Mouse (Mus musculus): ENCODE results near the gene Bfsp2. TPM values are rescaled to one million over a fixed set of nuclear protein-coding genes. Genes with fewer than 3 reads are reported as not detected.

Bfsp2 gene
- polyA plus RNA-seq, 1 experiment from 2014 or later = 1.2 TPM

DNA sequence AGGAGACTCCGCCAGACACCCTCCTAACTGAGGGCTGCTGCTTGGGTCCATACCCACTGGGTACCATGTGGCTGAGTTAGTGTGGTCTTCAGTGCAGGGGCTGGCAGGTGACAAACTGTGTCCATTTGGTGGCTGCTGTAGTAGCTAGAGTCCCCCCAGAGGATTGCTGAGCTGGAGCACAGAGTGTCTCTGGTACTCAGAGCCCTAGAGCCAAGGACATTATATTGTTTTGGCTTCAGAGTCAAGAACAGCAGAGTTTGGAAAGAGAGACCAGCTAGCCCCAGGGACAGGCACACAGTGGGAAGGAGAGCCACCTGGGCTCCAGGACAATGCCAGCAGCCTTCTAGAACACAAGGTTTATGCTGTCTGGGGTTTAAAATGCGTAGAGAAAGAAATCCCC, 22.4 kb upstream of the Bfsp2 start:
- Histone ChIP-seq H3K9me3 (no peaks in the 10 kb centered on the region), H3K27ac (replicated peaks) (peak overlapping the region; percentile 68; the same call in 1 of the 2 replicates), H3K36me3 (peaks cover 12% of the 10 kb centered on the region; the same call in 1 of the 2 replicates), H3K4me1 (replicated peaks) (peaks cover 74% of the 10 kb centered on the region), H3K4me3 (no peak overlapping the region), H3K4me2 (no peak overlapping the region), H3K9ac (no peak overlapping the region), H3K27me3 (peaks cover 20% of the 10 kb centered on the region)
- WGBS = 75% methylated on average over 2 of the region's 2 CpGs
- ATAC-seq (ENCODE audit: low read depth) = no peak

DNA sequence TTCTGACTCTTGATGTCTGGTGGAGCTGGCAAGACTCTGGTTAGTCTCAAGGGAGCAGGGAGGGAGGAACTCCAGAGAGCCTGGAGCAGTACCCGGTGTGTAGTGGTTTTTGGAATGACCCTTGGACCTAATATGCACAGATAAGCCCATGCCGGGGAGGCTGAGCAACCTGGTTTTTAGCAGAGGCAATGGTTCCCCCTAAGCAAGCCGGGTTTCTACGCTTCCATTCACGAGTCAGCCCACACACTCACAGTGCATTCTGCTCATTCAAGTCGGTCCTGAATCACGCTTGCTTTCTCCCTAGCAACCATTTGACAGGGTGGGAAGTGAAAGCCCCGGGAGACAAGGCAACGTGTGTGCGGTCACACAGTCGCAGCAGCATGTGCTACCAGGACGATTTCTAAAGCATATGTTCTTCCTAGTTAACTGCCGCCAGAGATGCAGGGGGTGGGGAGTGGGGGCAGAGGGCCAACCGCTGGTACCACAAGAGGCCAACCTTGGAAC, 21.7 kb upstream of the Bfsp2 start:
- H3K4me2 ChIP-seq = 0 out of 2 replicates have a peak overlapping the region, but pooled peaks have one; percentile 11
- H3K27me3 ChIP-seq = peaks cover 20% of the 10 kb centered on the region
- H3K36me3 ChIP-seq = peaks cover 12% of the 10 kb centered on the region; the same call in 1 of the 2 replicates
- ATAC-seq (ENCODE audit: low read depth) = peak; percentile 69
- peaks cover 69% of the 10 kb centered on the region for H3K4me1 ChIP-seq (replicated peaks)
- peak overlapping the region; percentile 26; the same call in 1 of the 2 replicates for H3K9ac ChIP-seq
- H3K4me3 ChIP-seq = no peak overlapping the region
- peak overlapping the region; percentile 68 for H3K27ac ChIP-seq (replicated peaks)
- H3K9me3 ChIP-seq = no peaks in the 10 kb centered on the region
- WGBS = 6% methylated on average over 14 of the region's 14 CpGs

DNA sequence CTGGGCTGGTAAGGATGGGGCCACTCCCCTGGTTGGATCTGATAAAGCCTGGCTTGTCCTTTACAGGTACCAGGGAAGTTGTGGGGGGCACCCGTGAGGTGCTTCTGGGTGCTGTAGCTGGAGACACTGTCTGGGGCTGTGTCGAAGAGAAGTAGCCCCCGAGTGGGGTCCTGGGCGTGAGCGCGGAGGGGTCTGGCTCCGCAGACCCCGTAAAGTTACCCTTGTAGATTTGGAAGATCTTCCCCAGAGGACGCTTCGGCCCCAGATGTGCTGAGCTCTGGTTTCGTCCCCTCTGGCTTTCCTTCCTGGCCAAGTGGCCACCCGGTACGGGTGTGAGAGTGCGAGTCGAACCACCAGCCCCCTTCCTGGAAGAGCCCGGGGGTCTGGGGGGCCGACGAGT, 19.1 kb upstream of the Bfsp2 start:
- ATAC-seq (ENCODE audit: low read depth) = no peak
- peaks cover 20% of the 10 kb centered on the region for H3K27me3 ChIP-seq
- no peak overlapping the region for H3K9ac ChIP-seq
- no peaks in the 10 kb centered on the region for H3K9me3 ChIP-seq
- no peak overlapping the region for H3K4me2 ChIP-seq
- H3K36me3 ChIP-seq = peaks cover 12% of the 10 kb centered on the region; the same call in 1 of the 2 replicates
- 89% methylated on average over 18 of the region's 18 CpGs for WGBS
- H3K27ac ChIP-seq (replicated peaks) = no peak overlapping the region
- no peak overlapping the region for H3K4me3 ChIP-seq
- H3K4me1 ChIP-seq (replicated peaks) = peaks cover 55% of the 10 kb centered on the region

DNA sequence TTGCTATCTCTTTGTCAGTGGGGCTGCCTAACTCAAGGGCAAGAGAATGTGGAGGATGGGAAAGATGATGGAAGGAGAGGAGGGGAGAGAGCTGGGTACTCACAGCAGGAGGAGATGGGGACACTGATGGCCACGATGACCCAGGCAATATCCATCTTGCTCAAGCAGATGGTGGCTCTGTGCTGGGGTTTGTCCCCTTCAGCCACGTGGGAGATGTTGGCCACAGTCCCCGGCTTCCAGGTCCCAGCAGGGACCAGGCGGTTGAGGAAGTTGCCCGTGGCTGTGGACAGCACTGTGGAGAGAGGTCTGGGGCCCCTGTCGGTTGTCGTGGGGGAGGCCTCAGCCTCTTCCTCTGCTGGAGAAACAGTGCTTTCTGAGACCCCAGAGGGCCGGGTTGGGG, 18.5 kb upstream of the Bfsp2 start:
- Histone ChIP-seq H3K4me2 (no peak overlapping the region), H3K4me3 (no peak overlapping the region), H3K4me1 (replicated peaks) (peaks cover 52% of the 10 kb centered on the region), H3K36me3 (peaks cover 12% of the 10 kb centered on the region; the same call in 1 of the 2 replicates), H3K27ac (replicated peaks) (no peak overlapping the region), H3K27me3 (peaks cover 20% of the 10 kb centered on the region), H3K9me3 (no peaks in the 10 kb centered on the region), H3K9ac (no peak overlapping the region)
- ATAC-seq (ENCODE audit: low read depth) = no peak
- 70% methylated on average over 8 of the region's 8 CpGs for WGBS

DNA sequence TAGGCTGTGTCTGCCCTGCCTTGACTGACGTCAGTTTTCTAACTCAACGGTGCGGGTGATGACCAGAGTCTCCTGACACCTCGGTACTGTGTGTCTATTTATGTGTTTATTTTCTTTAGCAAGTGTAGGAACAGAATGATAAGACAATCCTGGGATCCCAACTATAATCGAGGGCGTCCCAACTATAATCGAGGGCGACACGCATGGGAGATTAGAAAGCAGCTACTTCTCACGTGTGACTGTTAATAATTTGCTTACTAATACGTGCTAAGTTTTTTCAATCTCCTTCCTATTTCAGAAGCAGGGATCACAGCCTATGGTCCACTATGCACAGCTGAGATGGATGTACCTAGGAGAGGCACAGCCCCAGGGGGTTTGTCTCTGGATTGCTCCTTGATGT, 15.2 kb upstream of the Bfsp2 start:
- ATAC-seq (ENCODE audit: low read depth) = no peak
- Histone ChIP-seq H3K4me2 (no peak overlapping the region), H3K27ac (replicated peaks) (no peak overlapping the region), H3K4me3 (no peak overlapping the region), H3K9me3 (no peaks in the 10 kb centered on the region), H3K27me3 (peaks cover 20% of the 10 kb centered on the region), H3K4me1 (replicated peaks) (peaks cover 30% of the 10 kb centered on the region), H3K9ac (no peak overlapping the region), H3K36me3 (peaks cover 12% of the 10 kb centered on the region; the same call in 1 of the 2 replicates)
- 81% methylated on average over 11 of the region's 11 CpGs for WGBS

DNA sequence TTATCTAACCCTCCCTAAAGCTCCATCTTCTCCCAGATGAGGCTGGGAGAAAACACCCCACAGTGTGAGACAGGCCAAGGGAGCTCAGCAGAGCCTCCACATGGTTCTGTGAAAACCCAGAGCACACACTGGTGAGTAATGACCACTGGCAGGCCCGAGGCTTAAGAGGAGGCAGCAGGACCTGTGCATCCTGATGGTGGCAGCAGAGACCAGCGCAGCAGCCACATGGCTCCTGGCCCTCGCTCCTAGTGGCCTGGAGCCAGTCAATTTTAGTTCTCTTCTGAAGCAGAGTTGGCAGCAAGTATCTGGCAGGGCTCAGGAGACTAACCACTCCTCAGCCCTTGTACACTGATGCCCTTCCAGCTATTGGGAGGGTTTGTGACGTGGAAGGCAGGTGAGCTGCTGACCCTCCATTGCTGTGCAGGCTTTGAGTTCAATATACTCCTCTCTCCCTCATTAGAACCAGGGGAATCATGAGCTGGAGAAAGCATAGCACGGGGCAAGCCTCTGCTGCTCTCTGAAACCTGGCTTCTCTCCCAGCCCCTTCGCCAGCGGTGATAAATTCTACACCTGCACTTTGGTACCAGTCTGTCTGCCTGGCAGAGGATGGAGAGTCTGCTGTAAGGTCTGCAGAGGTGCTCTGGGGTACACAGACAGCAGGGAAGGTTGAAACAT, 14.3 kb upstream of the Bfsp2 start:
- Histone ChIP-seq H3K9ac (no peak overlapping the region; the same call in 1 of the 2 replicates), H3K4me2 (no peak overlapping the region), H3K4me1 (replicated peaks) (peaks cover 21% of the 10 kb centered on the region), H3K4me3 (no peak overlapping the region), H3K9me3 (no peaks in the 10 kb centered on the region), H3K27ac (replicated peaks) (peak overlapping the region; percentile 53), H3K27me3 (peaks cover 17% of the 10 kb centered on the region), H3K36me3 (peaks cover 8% of the 10 kb centered on the region; the same call in 1 of the 2 replicates)
- ATAC-seq (ENCODE audit: low read depth) = peak; percentile 91
- 27% methylated on average over 7 of the region's 7 CpGs for WGBS

DNA sequence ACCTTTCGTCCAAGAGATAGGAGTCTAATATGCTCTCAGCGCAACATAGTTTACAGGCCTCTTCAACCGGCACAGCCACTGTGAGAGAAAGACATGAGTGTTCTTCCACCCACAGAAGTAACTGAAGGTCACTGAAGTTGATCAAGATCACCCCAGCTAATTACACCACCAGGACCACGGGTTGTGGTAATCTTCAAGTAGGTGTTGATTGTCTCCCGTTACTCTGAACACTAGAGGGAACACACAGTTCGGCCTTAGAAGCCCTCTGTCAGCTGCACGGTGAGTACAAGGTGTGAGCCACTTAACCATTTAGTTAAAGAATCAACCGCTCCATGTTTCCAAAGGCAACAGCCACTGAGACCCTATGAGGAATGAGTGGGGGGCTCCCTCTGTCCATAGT, 11.8 kb upstream of the Bfsp2 start:
- H3K27me3 ChIP-seq = no peaks in the 10 kb centered on the region; the same call in 1 of the 2 replicates
- H3K9me3 ChIP-seq = no peaks in the 10 kb centered on the region
- no peak overlapping the region for H3K27ac ChIP-seq (replicated peaks)
- ATAC-seq (ENCODE audit: low read depth) = no peak
- H3K4me2 ChIP-seq = no peak overlapping the region
- peaks cover 5% of the 10 kb centered on the region; the same call in 1 of the 2 replicates for H3K36me3 ChIP-seq
- WGBS = 86% methylated on average over 8 of the region's 8 CpGs
- H3K4me1 ChIP-seq (replicated peaks) = peaks cover 13% of the 10 kb centered on the region
- no peak overlapping the region for H3K4me3 ChIP-seq
- H3K9ac ChIP-seq = no peak overlapping the region

DNA sequence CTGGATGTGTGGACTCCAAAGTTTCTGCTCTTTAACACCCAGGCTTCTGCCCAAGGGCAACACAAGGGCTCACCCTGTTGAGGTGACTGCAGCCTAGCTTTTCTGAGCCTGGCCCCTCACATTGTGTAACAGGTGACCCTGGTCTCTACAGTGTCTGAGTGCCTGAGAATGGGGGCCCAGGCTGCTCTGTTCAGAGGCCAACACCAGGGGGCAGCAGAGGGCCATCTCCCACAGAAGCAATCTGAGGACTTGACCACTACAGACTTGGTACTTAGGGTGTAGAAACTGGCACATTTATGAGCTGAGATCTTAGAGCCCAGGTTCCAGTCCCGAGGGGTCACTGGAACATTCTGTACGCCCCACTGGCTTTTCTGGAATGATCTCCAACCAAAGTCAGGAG, 10.2 kb upstream of the Bfsp2 start:
- H3K4me2 ChIP-seq = no peak overlapping the region
- no peaks in the 10 kb centered on the region; the same call in 1 of the 2 replicates for H3K27me3 ChIP-seq
- WGBS = 29% methylated on average over 2 of the region's 2 CpGs
- 0 out of 2 replicates have a peak, but pooled peaks have one; percentile 25 for ATAC-seq (ENCODE audit: low read depth)
- no peak overlapping the region for H3K27ac ChIP-seq (replicated peaks)
- H3K36me3 ChIP-seq = peaks cover 5% of the 10 kb centered on the region; the same call in 1 of the 2 replicates
- peaks cover 24% of the 10 kb centered on the region for H3K4me1 ChIP-seq (replicated peaks)
- no peak overlapping the region for H3K9ac ChIP-seq
- no peak overlapping the region for H3K4me3 ChIP-seq
- no peaks in the 10 kb centered on the region for H3K9me3 ChIP-seq

DNA sequence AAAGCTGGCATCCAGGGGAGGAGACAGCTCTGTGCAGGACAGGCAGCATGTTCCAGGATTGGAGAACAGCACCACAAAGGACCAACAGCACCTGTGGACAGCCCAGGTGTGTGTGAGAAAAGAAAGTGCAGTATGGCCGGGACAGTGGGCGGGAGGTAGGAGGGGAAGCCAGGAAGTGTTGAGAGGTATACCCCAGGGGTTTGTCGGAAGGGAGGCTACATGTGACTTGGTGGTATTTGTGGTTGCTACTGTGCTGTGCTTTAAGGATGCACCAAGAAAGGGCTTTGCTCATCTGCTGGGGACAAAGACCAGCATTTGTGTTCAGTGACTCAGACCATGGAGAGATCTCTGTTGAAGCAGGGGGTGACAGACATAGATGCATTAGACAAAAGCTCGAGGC, 9.7 kb upstream of the Bfsp2 start:
- Histone ChIP-seq H3K9ac (no peak overlapping the region), H3K4me3 (no peak overlapping the region), H3K27me3 (no peaks in the 10 kb centered on the region; the same call in 1 of the 2 replicates), H3K27ac (replicated peaks) (no peak overlapping the region), H3K4me2 (no peak overlapping the region), H3K4me1 (replicated peaks) (peaks cover 20% of the 10 kb centered on the region), H3K36me3 (peaks cover 5% of the 10 kb centered on the region; the same call in 1 of the 2 replicates), H3K9me3 (no peaks in the 10 kb centered on the region)
- 82% methylated on average over 4 of the region's 4 CpGs for WGBS
- no peak for ATAC-seq (ENCODE audit: low read depth)

DNA sequence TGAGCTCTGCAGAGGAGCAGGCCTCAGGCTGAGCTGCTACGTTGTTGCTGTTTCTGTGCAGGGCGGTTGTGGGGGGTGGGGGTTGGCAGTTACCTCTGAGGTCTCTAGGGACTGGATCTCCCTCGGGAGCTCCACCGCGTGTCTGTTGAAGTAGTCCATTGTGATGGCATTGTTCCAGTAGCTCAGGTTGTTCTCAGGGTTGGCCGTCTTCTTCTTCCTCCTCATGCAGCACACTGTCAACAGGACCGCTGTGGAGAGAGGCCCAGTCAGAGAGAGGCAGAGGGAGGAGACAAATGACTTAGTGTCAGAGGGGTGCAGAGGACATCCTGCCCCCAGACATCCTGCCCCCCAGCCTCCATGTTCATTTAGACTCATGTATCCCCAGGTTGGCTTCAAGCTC, 8.9 kb upstream of the Bfsp2 start:
- no peak overlapping the region for H3K27ac ChIP-seq (replicated peaks)

DNA sequence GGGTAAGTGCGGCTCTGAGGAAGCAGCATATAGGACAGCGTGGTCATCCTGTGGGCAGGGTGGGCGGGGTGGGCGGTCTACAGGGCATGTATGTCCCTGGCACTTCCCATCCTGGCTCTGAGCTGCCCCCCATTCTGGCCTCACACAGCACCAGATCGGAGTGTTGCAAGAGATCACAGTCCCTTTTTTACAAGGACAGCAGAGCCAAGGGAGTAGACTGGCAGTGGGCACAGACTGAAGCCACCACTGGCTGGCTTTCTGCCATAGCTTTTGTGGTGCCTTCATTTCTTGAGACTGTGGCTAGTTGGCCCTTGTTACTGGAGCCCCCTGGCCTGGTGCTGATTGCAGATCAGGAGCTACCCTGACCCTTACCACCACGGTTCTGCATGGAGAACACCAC, 6.0 kb upstream of the Bfsp2 start:
- H3K4me3 ChIP-seq = no peak overlapping the region
- no peak for ATAC-seq (ENCODE audit: low read depth)
- no peak overlapping the region for H3K4me2 ChIP-seq
- 0 out of 2 replicates have a peak overlapping the region, but pooled peaks have one; percentile 3 for H3K9ac ChIP-seq
- peaks cover 13% of the 10 kb centered on the region for H3K4me1 ChIP-seq (replicated peaks)
- peaks cover 5% of the 10 kb centered on the region; the same call in 1 of the 2 replicates for H3K36me3 ChIP-seq
- H3K27ac ChIP-seq (replicated peaks) = no peak overlapping the region
- 84% methylated on average over 6 of the region's 6 CpGs for whole genome bisulfite sequencing
- H3K27me3 ChIP-seq = no peaks in the 10 kb centered on the region
- H3K9me3 ChIP-seq = no peaks in the 10 kb centered on the region

More for the DNA sequence above, 8.9 kb upstream of the Bfsp2 start:
- Histone ChIP-seq H3K36me3 (peaks cover 5% of the 10 kb centered on the region; the same call in 1 of the 2 replicates), H3K4me3 (no peak overlapping the region), H3K4me1 (replicated peaks) (peaks cover 13% of the 10 kb centered on the region), H3K27me3 (no peaks in the 10 kb centered on the region; the same call in 1 of the 2 replicates), H3K9me3 (no peaks in the 10 kb centered on the region), H3K9ac (no peak overlapping the region), H3K4me2 (no peak overlapping the region)
- ATAC-seq (ENCODE audit: low read depth) = no peak
- 65% methylated on average over 6 of the region's 7 CpGs for WGBS

DNA sequence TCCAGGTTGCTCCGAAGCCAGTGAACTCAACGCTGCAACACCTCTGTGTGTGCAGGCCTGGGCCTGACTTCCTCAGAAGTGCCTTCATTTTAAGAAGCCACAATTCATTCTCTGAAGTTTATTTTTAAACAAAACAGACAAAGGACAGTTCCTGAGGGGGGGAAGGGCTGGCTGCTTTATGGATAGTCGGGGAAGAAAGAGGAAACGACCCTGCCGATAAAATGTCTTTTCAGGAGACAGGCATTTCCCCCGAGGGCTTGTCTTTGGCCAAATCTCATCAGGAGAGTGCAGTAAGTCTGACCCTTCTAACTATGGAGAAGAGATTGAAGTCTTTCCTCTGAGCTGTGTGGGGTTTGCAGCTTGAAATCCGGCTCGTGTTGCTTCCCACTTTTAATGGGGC, 5.4 kb upstream of the Bfsp2 start:
- ATAC-seq (ENCODE audit: low read depth) = no peak
- WGBS = 30% methylated on average over 8 of the region's 8 CpGs
- H3K9me3 ChIP-seq = no peaks in the 10 kb centered on the region
- H3K4me3 ChIP-seq = no peak overlapping the region
- peak overlapping the region; percentile 3; the same call in 1 of the 2 replicates for H3K9ac ChIP-seq
- H3K4me2 ChIP-seq = no peak overlapping the region
- no peak overlapping the region for H3K27ac ChIP-seq (replicated peaks)
- peaks cover 5% of the 10 kb centered on the region; the same call in 1 of the 2 replicates for H3K36me3 ChIP-seq
- H3K27me3 ChIP-seq = no peaks in the 10 kb centered on the region
- H3K4me1 ChIP-seq (replicated peaks) = peaks cover 19% of the 10 kb centered on the region

Measured in neural tube, embryonic 13.5 days (tissue).